Mouse (Mus musculus) lung, adult 2 months (tissue): ENCODE measurements around the gene Grb14. TPM values are rescaled to one million over a fixed set of nuclear protein-coding genes. Genes with fewer than 3 reads are reported as not detected.

Experiments used
- DNase-seq: peaks from one replicate; pipeline ENCODE4 v3.0.0; 2022
- H3K4me1 ChIP-seq: fragments of 200-500 bp; 2 replicates; pipeline ENCODE4 v1.6.1; 2011; ENCODE audit warnings: low read length; ENCODE audit not compliant: control insufficient read depth, insufficient read depth
- H3K4me3 ChIP-seq: fragments of 200-500 bp; replicated peaks from 2 replicates; pipeline ENCODE3; 2011; ENCODE audit warnings: low read depth, mild to moderate bottlenecking, control low read depth, low read length; ENCODE audit errors: extremely low read depth
- CTCF ChIP-seq: fragments of 200-500 bp; IDR thresholded peaks from 2 replicates; pipeline ENCODE4 v1.5.1; 2011; ENCODE audit warnings: mild to moderate bottlenecking, low read length, control low read depth; ENCODE audit not compliant: insufficient read depth
- POLR2A ChIP-seq: fragments of 200-500 bp; IDR thresholded peaks from 2 replicates; pipeline ENCODE4 v1.6.1; 2011; ENCODE audit warnings: low read depth, mild to moderate bottlenecking, control low read depth, low read length, borderline replicate concordance; ENCODE audit errors: extremely low read depth
- WGBS: fragments of 180-500 bp; shearing (Covaris S2); methylation state at CpG from one replicate; pipeline ENCODE4 v1.1.7; 2018; 5-methylcytosine and 5-hydroxymethylcytosine counted together
- polyA plus RNA-seq: library from polyadenylated mRNA; depleted of rRNA; stranded (reverse); fragments of >200 nt; gene quantifications from 2 replicates; pipeline ENCODE4 v1.2.3, GENCODE M21; 2012

Gene Grb14
- polyA plus RNA-seq, 1 experiment: 32.5 TPM

DNA sequence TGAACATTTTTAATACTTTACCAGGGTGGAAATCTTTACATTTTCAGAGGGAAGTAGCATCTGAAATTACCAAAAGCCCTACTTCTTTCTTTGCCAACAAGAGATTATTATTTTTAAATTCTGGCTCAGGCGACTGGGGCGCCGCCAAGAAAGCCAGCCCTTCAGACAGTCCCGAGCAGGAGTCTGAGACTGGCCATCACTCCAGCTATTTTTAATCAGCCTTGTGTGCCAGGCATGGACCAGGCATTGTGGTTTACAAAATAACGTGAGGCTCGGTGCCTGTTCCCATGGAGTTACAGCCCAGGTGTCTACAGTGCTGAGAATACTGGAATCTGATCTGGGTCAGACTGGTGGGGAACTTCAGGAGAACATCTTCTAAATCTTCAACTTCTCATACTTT is 58.5 kb downstream of the Grb14 start:
- DNase-seq: no peak
- Histone ChIP-seq H3K4me1 (no peaks in the 10 kb centered on the region; the same call in 1 of the 2 replicates), H3K4me3 (no peak overlapping the region)
- no peak for TF ChIP-seq CTCF
- 56% methylated on average over 6 of the region's 6 CpGs for WGBS

DNA sequence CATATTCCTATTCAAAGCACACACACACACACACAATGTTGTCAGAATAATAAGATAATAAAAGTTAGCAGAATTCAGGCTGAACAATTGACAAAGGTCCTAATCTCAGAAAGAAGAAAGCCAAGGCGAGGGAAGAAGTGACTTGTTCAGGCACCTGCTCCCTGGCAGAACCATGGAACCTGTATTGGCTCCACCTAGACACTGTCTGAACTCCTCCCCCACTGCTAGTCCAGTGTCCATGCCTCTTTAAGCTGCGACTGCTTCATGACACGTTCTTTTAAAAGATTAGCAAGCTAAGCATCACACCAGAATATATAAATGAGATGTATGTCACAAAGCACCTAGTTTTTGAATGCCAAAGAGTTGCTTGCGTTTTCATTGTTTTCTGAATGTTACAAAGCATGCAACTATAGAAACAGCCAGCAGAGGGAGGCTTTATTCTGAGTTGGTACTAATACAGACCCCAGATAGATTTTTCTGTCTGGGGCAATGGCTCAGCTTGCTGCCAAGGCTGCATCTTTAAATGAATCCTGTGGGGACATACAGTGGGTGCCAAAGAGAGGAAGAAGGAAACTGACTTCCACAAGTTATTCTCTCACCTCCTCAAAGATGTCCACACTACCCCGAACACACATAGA is 59.4 kb downstream of the Grb14 start:
- Histone ChIP-seq H3K4me3 (no peak overlapping the region), H3K4me1 (peaks cover 2% of the 10 kb centered on the region)
- no peak for TF ChIP-seq CTCF
- WGBS: 25% methylated on average over 5 of the region's 5 CpGs
- no peak for DNase-seq

DNA sequence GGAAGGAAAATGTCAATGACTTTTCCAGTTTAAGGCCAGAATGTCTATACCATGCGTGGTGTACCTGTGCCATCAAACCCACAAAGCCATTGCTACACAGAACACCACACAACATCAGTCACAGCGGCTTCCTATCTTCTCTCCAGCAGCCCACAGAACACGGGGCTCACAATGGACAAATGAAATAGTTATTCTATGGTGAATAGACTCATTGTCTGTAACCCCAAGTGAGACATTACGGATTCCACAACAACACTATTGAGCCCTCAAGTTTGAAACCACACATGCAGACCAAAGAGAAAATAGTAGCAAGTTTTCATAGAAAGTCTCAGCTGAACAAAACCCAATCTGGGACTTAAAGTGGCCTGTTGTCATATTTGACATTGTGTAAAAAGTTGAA is 62.6 kb downstream of the Grb14 start:
- no peak overlapping the region for H3K4me3 ChIP-seq
- TF ChIP-seq CTCF (no peak), POLR2A (no peak)
- DNase-seq: no peak
- peaks cover 5% of the 10 kb centered on the region for H3K4me1 ChIP-seq
- WGBS: 77% methylated on average over 4 of the region's 4 CpGs

DNA sequence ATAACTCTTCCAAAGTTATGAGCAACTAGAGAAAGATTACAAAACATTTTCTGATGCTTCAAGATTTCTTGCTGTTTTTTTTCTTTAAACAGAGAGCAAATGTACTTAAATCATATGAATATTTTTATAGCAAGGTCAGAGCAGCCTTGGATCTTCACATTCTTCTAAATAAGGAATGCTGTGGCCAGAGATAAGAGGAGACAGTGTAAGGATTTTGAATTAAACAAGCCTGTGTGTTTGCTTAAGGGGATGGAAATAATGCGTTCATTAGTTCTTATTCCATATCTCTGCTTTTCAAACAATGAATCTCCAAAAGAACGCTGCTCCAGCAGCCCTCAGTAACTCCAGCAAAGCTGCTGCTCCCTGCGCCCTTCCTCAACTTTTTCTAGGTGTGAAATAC is 63.4 kb downstream of the Grb14 start:
- peaks cover 7% of the 10 kb centered on the region for H3K4me1 ChIP-seq
- 53% methylated on average over 3 of the region's 3 CpGs for WGBS
- no peak for DNase-seq
- TF ChIP-seq CTCF (no peak), POLR2A (no peak)
- no peak overlapping the region for H3K4me3 ChIP-seq

DNA sequence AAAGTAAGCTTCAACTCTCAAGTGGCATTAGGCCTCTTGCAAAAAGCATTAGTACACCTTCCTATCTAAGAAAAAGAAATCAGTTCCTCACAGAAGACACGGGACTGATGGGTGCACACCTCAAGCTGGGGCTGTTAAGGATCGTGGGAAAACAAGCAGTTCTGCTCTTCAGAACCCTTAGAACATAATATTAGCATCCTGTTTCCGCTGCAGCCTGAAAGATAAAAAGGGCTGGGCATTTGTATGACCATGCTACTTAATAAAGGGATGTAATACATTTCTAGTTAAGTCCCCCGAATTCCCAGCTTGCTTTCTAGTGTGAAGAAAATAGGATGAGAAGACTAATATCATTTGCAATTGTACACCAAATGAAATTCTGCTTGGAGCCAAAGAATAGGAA is 65.1 kb downstream of the Grb14 start:
- H3K4me1 ChIP-seq: peaks cover 7% of the 10 kb centered on the region; the same call in 1 of the 2 replicates
- no peak overlapping the region for H3K4me3 ChIP-seq
- WGBS: 25% methylated on average over 4 of the region's 4 CpGs
- TF ChIP-seq POLR2A: no peak
- DNase-seq: no peak

DNA sequence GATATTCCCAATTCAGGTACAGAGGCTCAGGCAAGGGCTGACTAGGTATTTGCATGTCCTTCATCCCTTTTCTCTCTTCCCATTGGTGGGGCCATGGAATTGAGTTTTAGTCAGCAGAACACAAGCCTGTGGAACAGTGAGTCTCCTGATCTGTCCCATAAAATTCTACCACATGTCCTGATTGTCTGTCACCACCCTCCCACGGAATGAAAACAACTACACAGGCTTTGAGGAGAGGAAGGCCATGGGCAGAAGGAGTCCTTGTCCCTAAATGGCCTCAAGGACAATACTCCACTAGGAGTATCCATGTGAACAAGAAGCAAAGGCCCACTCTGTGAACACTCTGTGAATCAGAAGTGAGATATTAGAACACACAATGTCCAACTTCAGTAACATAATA is 69.3 kb downstream of the Grb14 start:
- TF ChIP-seq CTCF: no peak
- TF ChIP-seq POLR2A: no peak
- no peak overlapping the region for H3K4me3 ChIP-seq
- H3K4me1 ChIP-seq: peaks cover 5% of the 10 kb centered on the region; the same call in 1 of the 2 replicates
- DNase-seq: no peak
- 24% methylated on average over 1 of the region's 1 CpGs for WGBS

DNA sequence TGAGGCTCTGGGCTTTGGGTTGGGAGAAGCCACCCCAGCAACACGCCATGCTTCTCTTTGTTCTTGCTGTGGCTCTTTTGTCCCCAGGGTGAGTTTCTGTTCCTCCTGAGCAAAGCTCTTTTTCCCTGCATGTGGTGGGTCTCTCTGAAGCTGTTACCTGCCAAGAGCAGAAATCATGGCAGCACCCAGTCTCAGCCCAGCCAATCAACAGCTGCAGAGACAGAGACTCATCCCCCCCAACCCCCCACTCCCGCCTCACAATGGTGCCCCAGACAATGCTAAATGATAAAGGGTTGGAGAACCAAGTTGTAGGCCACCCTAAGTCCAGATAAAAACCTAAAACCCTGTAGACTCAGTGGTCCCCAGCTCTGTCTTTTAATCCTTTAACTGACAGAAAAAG is 75.6 kb downstream of the Grb14 start:
- WGBS: 67% methylated on average over 2 of the region's 2 CpGs
- TF ChIP-seq CTCF (no peak), POLR2A (no peak)
- Histone ChIP-seq H3K4me3 (no peak overlapping the region), H3K4me1 (no peaks in the 10 kb centered on the region)
- no peak for DNase-seq

DNA sequence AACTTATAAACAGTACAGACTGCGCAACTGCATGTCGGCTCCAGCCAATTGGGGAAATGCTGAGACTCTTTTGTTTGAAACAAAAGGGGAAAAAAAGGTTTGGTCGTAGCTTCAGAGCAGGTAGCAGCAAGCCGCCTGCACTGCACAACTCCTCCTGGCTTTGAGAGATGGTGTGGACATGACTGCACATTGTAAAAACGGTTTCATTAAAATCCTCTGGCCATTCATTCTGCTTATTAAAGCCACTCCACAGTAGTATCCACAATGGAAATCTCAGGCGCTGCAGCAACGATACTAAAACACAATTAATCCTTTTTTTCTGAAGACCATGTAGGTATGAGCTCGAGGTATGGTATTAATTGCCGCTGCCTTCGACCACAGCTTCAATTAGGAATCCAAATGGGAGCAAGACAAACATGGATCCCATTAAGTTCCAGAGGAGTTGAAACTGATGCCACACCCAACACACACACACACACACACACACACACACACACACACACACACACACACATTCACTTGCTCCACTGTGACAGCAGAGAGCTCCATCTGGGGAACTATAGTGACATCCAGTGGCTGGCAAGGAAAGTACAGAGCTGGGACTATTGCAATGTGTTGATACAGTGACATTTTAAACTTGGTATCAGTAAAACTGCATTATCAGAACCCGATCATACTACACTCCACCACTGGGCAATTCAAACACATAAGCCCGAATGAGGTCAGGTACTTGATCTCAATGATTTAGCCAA is 76.2 kb downstream of the Grb14 start:
- peak; percentile 41; the same call in 1 of the 2 replicates for TF ChIP-seq CTCF
- no peak for TF ChIP-seq POLR2A
- Histone ChIP-seq H3K4me3 (no peak overlapping the region), H3K4me1 (no peaks in the 10 kb centered on the region)
- 79% methylated on average over 12 of the region's 12 CpGs for WGBS
- DNase-seq: no peak

DNA sequence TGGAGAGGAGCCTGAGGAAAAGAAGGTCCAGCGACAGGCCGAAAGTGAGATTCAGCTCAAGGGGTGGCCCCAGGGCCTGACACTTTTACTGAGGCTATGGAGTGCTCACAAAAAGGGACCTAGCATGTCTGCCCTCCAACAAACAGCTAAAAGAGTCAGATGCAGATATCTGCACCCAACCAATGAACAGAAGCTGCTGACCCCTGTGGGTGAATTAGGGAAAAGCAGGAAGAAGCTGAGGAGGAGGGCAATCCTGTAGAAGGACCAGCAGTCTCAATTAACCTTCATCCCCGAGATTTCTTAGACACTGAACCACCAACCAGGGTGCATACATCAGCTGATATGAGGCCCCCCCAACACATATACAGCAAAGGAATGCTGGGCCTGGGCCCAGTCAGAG is 77.3 kb downstream of the Grb14 start:
- H3K4me1 ChIP-seq: no peaks in the 10 kb centered on the region
- WGBS: 68% methylated on average over 3 of the region's 3 CpGs
- no peak for TF ChIP-seq POLR2A
- no peak for TF ChIP-seq CTCF
- no peak overlapping the region for H3K4me3 ChIP-seq
- DNase-seq: no peak

DNA sequence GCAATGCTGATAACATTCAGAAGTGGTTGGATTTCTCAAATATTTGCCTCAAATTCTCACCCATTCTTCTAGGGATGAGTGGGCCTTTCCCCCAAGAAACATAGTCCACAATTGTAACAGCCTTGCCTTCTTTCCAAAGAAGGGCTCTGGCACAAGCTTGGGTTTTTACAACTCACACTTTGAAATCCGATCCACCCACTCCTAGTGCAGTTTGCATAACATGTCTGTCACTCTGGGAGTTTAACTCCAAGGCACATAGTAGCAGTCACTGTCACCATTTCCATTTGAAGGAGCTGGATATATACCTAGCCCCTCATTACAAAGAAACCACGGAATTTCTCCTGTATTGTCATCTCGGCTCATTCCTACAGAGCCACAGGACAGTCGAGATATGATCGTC is 103.9 kb downstream of the Grb14 start:
- Histone ChIP-seq H3K4me1 (no peaks in the 10 kb centered on the region), H3K4me3 (no peak overlapping the region)
- 58% methylated on average over 5 of the region's 5 CpGs for WGBS
- no peak for DNase-seq
- no peak for TF ChIP-seq CTCF
- no peak for TF ChIP-seq POLR2A

DNA sequence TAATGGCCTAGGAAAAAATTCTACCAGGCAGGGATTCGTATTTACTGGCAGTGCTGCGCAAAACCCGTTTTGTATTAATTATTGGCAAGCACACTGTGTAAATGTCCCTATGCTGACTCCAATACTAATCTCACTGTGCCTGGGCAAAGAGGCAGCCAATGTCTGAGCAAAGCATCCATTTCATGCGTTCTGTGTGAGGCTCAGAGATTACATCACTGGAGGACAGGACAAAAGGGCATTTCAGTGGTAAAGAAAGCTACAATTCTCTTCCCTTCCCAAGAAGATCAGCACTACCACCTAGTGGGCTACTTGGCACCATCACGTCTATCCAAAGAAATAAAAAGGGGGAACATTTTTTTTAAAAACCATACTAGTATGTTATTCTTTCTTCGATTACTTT is 109.3 kb downstream of the Grb14 start:
- H3K4me3 ChIP-seq: no peak overlapping the region
- H3K4me1 ChIP-seq: no peaks in the 10 kb centered on the region
- no peak for TF ChIP-seq POLR2A
- TF ChIP-seq CTCF: no peak
- 62% methylated on average over 6 of the region's 6 CpGs for WGBS
- no peak for DNase-seq
